ENCODE assay signal across 10 mouse cellular contexts in genomic region chr17:81017132-81017531, GRCm38 (mm10). TPM values are rescaled to one million over a fixed set of nuclear protein-coding genes. Genes with fewer than 3 reads are reported as not detected.
DNase-seq lines count a peak whose midpoint lies in the region; ATAC-seq and TF ChIP-seq lines count a peak whose summit lies in the region.
"Had no signal": no experiment of that assay in that cellular context is flagged by ENCODE, and none has a peak within 500 bp of the region (broad histone marks: within the 10 kb centered on the region; RNA-seq: fewer than 3 reads in every experiment).

No protein-coding gene starts in this region.

- H3K4me1 ChIP-seq in lung, adult 2 months (ENCODE audit: control insufficient read depth, insufficient read depth, low read length), result peaks cover 5% of the 10 kb centered on the region
- no peaks in the 10 kb centered on the region for H3K4me1 ChIP-seq in hindbrain, embryonic 16.5 days (ENCODE audit: control insufficient read depth, insufficient read depth, low read depth, low read length)

- H3K36me3 ChIP-seq in hindbrain, embryonic 16.5 days (ENCODE audit: control insufficient read depth, insufficient read depth, low read length), result no peaks in the 10 kb centered on the region

- no peak overlapping the region for H3K4me3 ChIP-seq in lung, adult 2 months (replicated peaks; ENCODE audit: extremely low read depth, low read depth, low read length)
- H3K4me3 ChIP-seq in hindbrain, embryonic 16.5 days (ENCODE audit: low read length), result no peak overlapping the region
- H3K4me3 ChIP-seq: megakaryocyte, embryonic 14.5 days had no signal

- TF ChIP-seq POLR2A in lung, adult 2 months (IDR thresholded peaks at IDR 0.05; ENCODE audit: borderline replicate concordance, extremely low read depth, low read depth, low read length), result no peak

- H3K9me3 ChIP-seq in hindbrain, embryonic 16.5 days (ENCODE audit: control insufficient read depth, low read length), result no peaks in the 10 kb centered on the region
- H3K9me3 ChIP-seq: megakaryocyte, embryonic 14.5 days had no signal

- no peaks in the 10 kb centered on the region for H3K27me3 ChIP-seq in hindbrain, embryonic 16.5 days (replicated peaks; ENCODE audit: control insufficient read depth, insufficient read depth, low read length)

- peak; percentile 39 for TF ChIP-seq CTCF in lung, adult 2 months (IDR thresholded peaks at IDR 0.05; ENCODE audit: insufficient read depth, low read length)

- H3K4me2 ChIP-seq in hindbrain, embryonic 16.5 days (ENCODE audit: low read length), result no peak overlapping the region

- H3K27ac ChIP-seq in hindbrain, embryonic 16.5 days (ENCODE audit: low read depth, low read length), result no peak overlapping the region

- peak; percentile 74 for ATAC-seq in hindbrain, embryonic 16.5 days
- ATAC-seq in megakaryocyte-erythroid progenitor cell, adult 5-6 weeks (replicated peaks; ENCODE audit: low FRiP score, low TSS enrichment, poor library complexity, severe bottlenecking), result no peak

- 50% methylated on average over 1 of the region's 1 CpGs for WGBS in lung, adult 2 months
- WGBS in hindbrain, embryonic 16.5 days, result 46% methylated on average over 1 of the region's 1 CpGs

- peak; percentile 51 for DNase-seq in cerebellum, adult 9-10 months
- no peak for DNase-seq in cerebellum, adult 8-10 months
- DNase-seq in lung, adult 2 months, result no peak
- no peak for DNase-seq in lung, adult 18-20 months
- peak; percentile 63 for DNase-seq in retina, embryonic 14.5 days (ENCODE audit: low spot score)
- no peak for DNase-seq in left cerebral cortex, adult 8-10 months (ENCODE audit: low spot score in 2 of 2)
- DNase-seq: B cell, adult 2 months had no signal

- H3K9ac ChIP-seq in hindbrain, embryonic 16.5 days (ENCODE audit: low read depth, low read length), result no peak overlapping the region

RNA-seq across cellular contexts. Expression of gene Thumpd2, which starts 47.8 kb away (rescaled TPM):
- polyA plus RNA-seq in lung, adult 2 months (2012; rRNA removed), result 1.3 and 1.5 TPM in 2 replicates
- polyA plus RNA-seq in hindbrain, embryonic 16.5 days (2015; fragmentation: Nextera tagmentation; extraction: Ambion mirVana), result 7.6 and 7.8 TPM in 2 replicates
- total RNA-seq in megakaryocyte-erythroid progenitor cell, adult 5-6 weeks (2014; fragmentation: Nextera tagmentation), result 12.5 and 16.4 TPM in 2 replicates
- 19.3 and 22.4 TPM in 2 replicates for total RNA-seq in megakaryocyte-erythroid progenitor cell, adult 5-6 weeks (2017)
- 1 to 10 TPM; 7.0 to 7.3 (median 7.1) TPM for total RNA-seq in left cerebral cortex, adult 8-10 months (2022)

Comparison
In these comparisons a context has a peak if more than half of its experiments do, and no peak if none do; other contexts are left out.
1. DNase-seq: peak in cerebellum, adult 9-10 months (single experiment) and retina, embryonic 14.5 days (single experiment); none in cerebellum, adult 8-10 months (single experiment), lung, adult 2 months (single experiment), lung, adult 18-20 months (0 of 2) and left cerebral cortex, adult 8-10 months (0 of 2).